Mouse (Mus musculus) megakaryocyte, adult 5-6 weeks (primary cell): Measurements from ENCODE around the gene Fam98a. TPM values are rescaled to one million over a fixed set of nuclear protein-coding genes. Genes with fewer than 3 reads are reported as not detected.

Experiments
- ATAC-seq: 2 replicates; pipeline ENCODE4 v1.8.0; 2016; ENCODE audit warnings: mild to moderate bottlenecking, inconsistent platforms; ENCODE audit not compliant: poor library complexity, severe bottlenecking
- total RNA-seq, 2 experiments: library from RNA; stranded (forward) in 1 of 2; stranded (reverse) in 1 of 2; fragments of 153-499, 151-499 nt in 1 of 2; fragments of 221-1000, 200-1000 nt in 1 of 2; gene quantifications; 2 replicates each; pipeline versions ENCODE4 v1.2.3 to v1.2.4; 2015 to 2017

The Fam98a gene
- total RNA-seq, 2 experiments from 2014 or later, result 11.0 to 16.4 TPM

DNA sequence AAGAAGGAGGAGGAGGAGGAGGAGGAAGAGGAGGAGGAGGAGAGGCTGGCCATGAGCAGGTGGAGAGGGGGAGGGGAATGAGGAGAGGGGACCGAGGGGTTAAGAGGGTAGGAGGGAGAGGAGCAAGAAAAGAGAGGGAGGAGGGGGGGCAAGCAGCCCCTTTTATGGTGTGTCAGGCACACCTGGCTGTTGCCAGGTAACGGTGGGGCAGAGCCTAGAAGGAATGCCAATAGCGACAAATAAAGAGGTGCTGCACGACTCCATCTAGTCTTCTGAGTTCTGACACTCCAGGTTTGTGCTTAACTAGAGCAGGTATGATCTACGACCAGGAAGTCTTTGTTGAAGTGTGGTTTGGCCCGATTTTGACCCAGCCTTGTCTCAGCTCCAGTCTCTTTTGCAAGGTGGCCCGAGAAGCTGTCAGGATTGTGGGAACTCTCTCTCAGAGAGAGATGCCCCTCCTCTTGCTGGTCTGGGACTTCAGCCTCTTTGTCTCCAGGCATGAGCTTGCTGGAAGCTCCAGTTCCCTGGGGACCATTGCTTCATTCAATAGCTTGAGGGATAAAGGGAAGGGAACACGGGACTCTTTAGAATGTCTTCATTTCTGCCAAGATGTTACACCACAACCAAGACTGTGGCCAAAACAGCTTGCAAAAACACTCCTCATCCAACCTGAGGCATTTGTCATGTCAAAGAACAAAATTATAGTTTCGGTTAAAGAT lies 29.2 kb downstream of the Fam98a start:
- ATAC-seq, result no peak

DNA sequence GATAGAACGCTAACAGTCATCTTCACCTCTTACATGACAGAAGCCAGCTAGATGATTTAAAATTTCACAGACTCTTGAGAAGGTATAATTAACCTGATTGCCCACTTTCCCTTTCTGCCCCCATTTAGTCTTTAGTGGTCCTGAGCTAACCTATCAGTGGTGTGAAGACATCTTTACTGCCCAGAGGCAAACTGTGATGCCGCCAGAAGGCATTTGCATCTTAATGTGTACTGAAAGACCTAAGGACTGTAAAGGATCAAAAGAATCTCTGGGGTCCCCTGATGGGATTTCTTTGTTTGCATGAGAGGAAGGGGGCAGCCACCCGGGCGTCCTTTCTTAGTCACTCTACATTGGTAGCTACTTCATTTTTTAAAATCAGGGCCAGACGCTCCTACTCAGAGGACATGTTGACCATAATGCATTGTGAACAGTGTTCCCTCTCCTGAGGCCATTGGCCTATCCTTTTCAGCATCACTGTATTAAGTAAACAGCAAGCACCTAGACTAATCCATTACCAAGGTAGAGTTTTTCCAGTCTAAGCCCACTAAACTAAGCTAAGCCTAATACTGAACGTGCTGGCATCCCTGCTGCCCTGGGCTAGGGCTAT lies 30.4 kb downstream of the Fam98a start:
- no peak for ATAC-seq

DNA sequence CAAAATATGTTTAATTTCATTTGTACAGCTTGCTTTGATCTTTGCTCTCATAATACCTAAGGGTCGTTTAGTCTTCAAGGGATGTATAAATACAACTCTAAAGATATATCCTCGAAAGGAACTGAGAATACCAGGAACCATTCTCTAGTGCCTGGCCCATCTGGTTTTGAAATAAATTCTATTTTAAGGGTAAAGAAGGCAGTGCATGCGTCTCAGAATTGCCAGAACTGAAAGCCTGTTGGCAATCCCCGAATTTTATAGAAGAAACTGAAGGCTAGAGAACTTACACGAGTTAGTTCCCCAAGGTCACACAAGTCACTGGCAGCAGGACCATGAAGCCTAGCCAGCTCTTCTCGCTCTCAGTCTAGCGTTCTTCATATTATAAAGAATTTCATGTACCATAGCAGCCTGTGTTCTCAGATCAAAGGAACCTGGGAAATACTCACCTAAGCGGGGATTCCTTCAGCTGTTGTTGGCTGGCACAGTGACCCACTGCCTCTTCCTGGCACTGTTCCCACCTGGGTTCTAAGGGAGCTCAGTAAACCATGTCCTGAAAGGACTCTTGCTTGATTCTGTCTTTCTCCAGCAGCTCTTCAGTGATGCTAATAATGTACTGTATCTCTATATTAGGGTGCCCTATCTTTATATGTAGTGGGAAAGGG lies 32.4 kb downstream of the Fam98a start:
- no peak; the same call in 1 of the 2 replicates for ATAC-seq

DNA sequence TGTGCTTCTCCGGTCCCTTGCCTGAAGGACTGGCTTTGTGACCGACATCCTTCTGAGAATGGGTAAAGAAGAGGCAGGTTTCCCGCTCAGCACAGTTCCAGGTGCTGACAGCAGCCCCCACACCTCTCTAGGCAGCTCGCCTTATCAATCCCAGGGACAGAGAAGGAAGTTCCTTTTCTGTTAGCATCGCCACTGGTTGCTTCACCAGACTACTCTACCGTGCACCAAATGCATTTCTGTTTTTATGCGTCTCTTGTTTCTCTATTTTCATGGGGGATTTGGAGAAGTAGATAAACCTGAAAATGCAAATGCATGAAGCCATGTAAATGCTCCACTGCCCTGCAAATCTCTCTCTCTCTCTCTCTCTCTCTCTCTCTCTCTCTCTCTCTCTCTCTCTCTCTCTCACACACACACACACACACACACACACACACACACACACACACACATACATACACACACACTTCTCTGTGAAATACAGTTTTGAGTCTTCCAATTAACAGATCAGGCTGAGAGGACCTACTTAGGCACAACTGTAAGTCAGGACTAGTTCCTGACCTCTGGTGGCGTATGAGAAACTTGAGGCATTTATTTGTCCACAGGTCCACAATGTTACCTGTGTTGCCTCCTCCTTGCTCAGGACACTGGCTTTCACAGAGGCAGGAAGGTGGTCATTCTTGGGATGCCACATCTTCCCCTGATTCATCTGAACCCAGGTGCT lies 33.4 kb downstream of the Fam98a start:
- ATAC-seq, result peak; percentile 83

DNA sequence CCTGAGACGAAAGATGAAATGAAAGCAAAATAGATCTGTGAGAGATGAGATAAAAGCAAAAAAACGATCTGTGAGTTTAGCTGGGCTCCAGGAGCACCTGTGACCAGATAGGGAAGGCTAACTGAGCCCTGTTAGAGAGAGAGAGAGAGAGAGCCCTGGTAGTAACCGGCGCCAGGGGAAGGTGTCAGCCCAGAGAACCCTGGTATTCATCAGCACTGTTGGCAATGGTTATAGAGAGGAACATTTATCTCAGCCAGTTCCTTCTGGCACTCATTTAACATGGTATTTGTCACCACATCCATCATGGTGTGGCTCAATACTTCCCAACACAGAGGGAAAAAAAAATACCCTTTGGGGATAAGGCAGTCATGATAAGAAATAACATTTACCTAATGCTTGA lies 35.2 kb downstream of the Fam98a start:
- no peak for ATAC-seq

DNA sequence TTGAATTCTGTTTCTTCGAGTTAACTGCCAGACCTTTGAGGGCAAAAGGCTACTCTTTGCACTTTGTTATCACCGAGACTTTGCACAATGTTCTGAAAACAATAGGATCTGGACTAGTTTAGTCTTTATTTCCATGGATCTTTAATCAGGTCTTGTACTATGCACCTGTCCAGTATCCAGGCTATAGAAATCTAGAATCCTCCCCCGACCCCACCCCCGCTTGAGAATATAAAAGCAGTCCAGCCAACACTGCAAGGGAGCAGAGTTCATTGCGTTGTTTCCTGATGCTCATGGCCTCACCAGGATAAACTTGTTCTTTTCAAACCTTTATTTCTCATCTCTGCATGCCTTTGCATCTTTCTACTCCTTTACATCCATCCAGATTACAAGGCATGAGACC lies 42.5 kb downstream of the Fam98a start:
- ATAC-seq, result no peak

DNA sequence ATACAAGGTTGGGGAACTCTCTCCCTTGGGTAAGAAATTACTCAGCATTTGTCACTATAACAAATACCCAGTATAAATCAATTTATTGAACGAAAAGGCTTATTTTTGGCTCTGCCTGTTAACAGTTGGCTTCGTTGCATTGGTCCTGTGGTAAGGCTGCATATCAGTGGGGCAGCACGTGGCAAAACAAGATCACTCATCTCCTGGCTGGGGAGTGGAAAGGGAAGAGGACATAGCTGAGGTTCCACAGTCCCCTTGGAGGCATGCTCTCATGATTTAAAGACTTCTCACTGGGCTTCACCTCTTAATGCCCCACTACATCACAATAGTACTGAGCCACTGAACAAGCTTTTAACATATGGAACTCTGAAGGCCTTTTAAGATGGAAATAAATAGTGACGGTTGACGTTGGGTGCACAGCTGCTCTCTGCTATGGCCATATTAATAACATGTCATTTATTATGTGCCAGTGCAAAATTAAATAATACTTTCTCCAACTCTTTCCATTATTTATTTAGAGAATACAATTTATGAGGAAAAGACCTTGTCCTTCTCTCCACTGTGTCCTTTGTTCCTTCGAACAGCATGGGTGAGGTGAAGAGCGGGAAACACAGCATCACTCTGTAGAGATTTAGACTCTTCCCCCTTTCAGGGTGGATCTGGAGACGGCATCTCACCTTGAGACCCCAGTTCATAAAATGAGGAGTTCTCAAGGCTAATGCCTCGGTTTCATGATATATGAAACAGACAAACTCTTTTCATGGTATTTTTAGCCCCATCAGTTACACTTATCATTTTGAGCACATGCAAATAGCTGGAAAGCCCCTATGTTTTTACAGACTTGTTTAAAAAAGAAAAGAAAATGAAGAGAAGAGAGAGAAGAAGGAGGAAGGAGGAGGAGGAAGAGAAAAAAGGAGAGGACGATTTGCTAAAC lies 44.8 kb downstream of the Fam98a start:
- no peak for ATAC-seq

DNA sequence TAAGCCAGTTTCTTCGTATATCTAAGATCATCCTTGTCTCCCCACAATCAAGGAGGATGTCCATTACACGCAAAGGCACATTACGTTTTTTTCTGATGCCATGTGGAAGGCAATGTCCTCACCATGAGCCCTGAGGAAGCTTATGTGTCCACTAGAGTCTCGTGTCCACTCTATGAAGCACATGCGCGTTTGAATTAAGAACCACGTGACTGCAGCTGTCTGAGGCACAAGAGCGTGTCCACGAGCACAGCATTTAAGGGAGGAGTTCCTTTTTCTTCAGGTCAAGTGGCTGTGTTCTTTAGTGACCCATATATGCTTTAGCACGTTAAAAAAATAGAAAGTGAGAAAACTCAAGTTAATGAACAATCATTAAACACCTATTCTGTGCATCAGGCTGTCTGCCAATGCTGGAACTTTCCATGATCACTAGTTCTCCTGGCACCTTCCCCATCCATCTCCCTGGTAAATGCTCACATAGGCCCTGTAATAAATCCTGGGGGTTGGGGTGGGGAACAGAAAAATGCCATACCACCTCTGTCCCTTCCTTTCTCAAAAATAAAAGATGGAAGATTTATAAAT lies 45.6 kb downstream of the Fam98a start:
- no peak for ATAC-seq

DNA sequence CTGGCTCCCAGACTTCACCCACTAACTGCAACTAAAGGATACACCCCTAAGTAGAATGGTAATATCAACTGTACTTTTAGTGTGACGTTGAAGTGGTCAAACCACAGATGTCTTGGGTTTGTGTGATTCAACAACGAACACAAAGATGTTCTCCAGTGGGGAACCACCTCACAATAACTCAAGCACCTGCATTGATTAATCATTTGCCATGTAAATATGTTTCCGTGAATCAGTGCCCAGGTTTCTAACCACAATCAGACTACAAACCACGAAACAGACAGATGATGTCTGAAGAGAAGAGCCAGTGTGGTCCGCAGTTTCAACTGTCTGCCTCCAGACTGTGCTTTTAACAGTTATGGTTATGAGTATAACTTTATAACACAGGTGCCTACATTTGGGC lies 46.7 kb downstream of the Fam98a start:
- ATAC-seq, result no peak

DNA sequence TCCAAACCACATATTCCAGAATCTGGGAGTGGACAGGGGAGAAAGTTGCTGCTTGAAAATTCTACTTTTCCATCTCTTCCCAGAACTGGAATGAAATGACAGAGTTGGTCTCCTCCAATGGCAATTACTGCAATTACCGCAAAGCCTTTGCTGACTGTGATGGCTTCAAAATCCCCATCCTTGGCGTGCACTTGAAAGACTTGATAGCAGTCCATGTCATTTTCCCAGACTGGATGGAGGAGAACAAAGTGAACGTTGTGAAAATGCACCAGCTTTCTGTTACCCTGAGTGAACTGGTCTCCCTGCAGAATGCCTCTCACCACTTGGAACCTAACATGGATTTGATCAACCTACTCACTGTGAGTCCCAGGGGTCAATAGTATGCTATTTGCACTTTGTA lies 48.7 kb downstream of the Fam98a start:
- no peak for ATAC-seq

DNA sequence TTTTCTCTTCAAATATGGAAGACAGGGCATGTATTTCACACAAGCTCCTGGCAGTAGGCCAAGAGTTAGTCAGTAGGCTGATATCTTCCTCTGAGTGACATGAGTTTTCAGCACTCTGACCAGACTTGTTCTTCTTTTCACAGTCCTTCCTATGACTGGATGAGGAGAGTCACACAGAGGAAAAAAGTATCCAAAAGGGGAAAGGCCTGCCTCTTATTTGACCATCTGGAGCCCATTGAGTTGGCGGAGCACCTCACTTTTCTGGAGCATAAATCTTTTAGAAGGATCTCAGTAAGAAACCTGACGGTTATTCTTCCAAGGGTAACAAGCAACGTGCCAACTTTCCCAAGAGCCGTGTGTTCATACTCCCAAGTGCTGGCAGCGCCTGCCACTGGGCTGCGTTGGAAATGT lies 53.5 kb downstream of the Fam98a start:
- no peak for ATAC-seq

DNA sequence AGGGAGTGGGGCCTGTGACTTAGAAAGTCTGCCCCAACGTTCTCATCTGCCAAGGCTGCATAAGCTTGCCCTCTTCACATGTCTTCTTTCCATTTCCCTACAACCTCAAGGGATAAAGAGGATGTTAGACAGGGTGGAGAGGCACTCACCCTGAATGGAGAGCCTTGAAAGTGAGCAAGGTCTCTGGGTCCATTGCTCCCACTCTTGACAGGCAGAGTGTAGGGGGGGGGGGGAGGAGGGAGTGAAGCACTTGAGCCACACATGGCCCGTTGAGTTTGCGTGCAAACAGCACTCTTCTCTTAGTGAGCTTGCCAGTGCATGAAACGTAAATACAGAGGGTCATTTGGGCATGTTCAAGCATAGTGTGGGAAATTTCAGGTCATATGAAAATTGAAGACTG lies 56.5 kb downstream of the Fam98a start:
- no peak for ATAC-seq

Other genes starting within 250 kb of the Fam98a start
- gene Rasgrp3, start 116.0 kb downstream of the Fam98a start, total RNA-seq (2015), result 0.30 TPM in 1 of 2 replicates, not detected in the other
- 0.04 and 0.12 TPM in 2 replicates for gene Rasgrp3, start 116.0 kb downstream of the Fam98a start, total RNA-seq (2017)